In the genomic region with DNA sequence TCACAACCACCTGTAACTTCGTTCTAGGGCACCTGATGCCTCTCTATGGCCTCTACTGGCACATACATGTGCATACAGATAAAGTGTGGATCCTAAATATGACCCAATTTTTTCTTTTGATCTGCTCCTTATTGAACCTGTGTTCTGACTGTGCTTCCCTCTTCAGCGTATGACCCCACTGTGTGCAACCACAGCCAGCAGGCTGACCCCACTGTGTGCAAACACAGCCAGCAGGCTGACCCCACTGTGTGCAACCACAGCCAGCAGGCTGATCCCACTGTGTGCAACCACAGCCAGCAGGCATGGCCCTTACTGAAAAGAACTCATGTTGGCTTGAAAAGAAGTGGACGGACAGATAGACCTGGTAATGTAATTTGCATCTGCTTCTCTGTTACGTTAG, we compare ENCODE assay signal across 16 mouse cellular contexts.
"Had no signal": no experiment of that assay in that cellular context is flagged by ENCODE, and none has a peak within 500 bp of the region (broad histone marks: within the 10 kb centered on the region; RNA-seq: fewer than 3 reads in every experiment).

No protein-coding gene starts in this region.

- H3K27me3 ChIP-seq: lung, embryonic 15.5 days; midbrain, embryonic 13.5 days; midbrain, embryonic 15.5 days; neural tube, embryonic 12.5 days; stomach, embryonic 15.5 days had no signal

- ATAC-seq: liver, postnatal 0 days; lung, postnatal 0 days; midbrain, embryonic 13.5 days; midbrain, embryonic 15.5 days had no signal

- H3K27ac ChIP-seq: lung, embryonic 15.5 days; midbrain, embryonic 13.5 days; midbrain, embryonic 15.5 days; neural tube, embryonic 12.5 days; stomach, embryonic 15.5 days; stomach, postnatal 0 days had no signal

- H3K4me2 ChIP-seq: lung, embryonic 15.5 days; midbrain, embryonic 11.5 days; midbrain, embryonic 13.5 days; midbrain, embryonic 15.5 days; neural tube, embryonic 12.5 days; stomach, embryonic 15.5 days had no signal

- H3K4me3 ChIP-seq: lung, embryonic 15.5 days; megakaryocyte, embryonic 14.5 days; midbrain, embryonic 13.5 days; midbrain, embryonic 15.5 days; neural tube, embryonic 12.5 days; stomach, embryonic 15.5 days had no signal

- H3K4me1 ChIP-seq: lung, embryonic 15.5 days; midbrain, embryonic 13.5 days; midbrain, embryonic 15.5 days; neural tube, embryonic 12.5 days; stomach, embryonic 15.5 days had no signal

- DNase-seq: liver, postnatal 0 days; lung, adult 2 months; lung, postnatal 14 days; lung, postnatal 36 days; right cerebral cortex, postnatal 14 days; thymus, adult 2 months; thymus, postnatal 36 days had no signal

- H3K36me3 ChIP-seq: lung, embryonic 15.5 days; midbrain, embryonic 13.5 days; midbrain, embryonic 15.5 days; neural tube, embryonic 12.5 days; stomach, embryonic 15.5 days had no signal

- H3K9me3 ChIP-seq: lung, embryonic 15.5 days; midbrain, embryonic 13.5 days; midbrain, embryonic 15.5 days; neural tube, embryonic 12.5 days; stomach, embryonic 15.5 days had no signal

- H3K9ac ChIP-seq: liver, postnatal 0 days; lung, embryonic 15.5 days; midbrain, embryonic 13.5 days; midbrain, embryonic 15.5 days; neural tube, embryonic 12.5 days; stomach, embryonic 15.5 days had no signal
